Mouse (Mus musculus) left cerebral cortex, adult 11 months (tissue): ENCODE data around the gene Arhgap10.

Experiments
- DNase-seq: peaks from one replicate; pipeline ENCODE4 v3.0.0; 2022; ENCODE audit warnings: low spot score

Gene Arhgap10

DNA sequence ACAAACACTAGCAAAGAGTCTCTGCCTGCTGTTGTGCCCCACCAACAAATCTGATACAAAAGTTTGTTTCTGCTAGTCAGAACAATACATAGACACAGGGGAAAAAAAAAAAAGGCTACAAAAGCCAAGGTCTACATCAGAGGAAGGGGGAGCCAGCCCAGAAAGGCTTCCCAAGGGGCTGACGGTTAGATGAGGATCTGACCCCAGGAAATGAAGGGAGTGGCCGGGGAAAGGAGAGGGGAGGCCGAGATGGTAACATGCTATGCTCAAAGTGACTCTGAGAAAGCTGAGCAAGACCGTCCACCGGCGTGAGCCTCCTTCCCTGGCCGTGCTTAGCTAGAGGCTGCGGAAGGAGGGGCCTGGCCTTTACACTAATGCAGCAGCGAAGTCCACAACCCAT, 76.8 kb downstream of the Arhgap10 start:
- no peak for DNase-seq

GRCm38 (mm10) chr8:77440324-77440880, 77.4 kb downstream of the Arhgap10 start:
- no peak for DNase-seq

DNA sequence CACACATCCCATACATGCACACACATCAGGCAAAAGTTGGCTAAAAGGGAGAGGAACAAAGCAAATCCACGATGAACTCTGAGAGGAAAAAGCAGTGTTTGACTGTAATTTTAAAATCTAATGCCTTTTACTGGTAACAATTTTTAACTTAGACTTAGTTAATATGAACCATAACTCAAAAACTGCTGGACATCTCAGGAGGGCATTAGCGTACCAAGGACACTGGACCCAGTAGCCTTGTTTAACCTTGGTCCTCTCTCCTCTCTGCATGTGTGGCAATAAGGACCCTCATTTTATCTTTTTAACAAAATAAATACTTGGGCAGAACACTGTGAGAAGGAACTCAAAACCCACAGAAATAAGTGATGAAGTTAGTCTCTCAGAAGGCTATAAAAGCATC, 78.1 kb downstream of the Arhgap10 start:
- no peak for DNase-seq

GRCm38 (mm10) chr8:77437807-77438493, 79.8 kb downstream of the Arhgap10 start:
- no peak for DNase-seq

GRCm38 (mm10) chr8:77436013-77436990, 81.5 kb downstream of the Arhgap10 start:
- DNase-seq: no peak

DNA sequence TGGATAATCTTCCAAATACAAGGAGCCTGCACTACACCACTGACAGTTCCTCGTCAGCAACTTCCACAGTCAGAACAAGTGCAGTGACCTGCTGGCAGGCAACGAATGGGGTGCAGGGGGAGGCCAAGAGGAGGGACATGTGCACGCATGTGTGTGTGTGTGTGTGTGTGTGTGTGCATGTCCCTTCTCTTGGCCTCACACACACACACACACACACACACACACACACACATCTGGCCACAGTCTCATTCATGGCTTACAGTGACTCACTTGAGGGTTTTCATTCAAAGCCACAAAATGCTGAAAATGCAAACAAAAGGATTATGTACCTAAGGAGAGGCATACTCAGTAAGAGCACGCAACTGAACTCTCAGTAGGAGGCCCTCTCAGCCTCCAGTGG, 84.5 kb downstream of the Arhgap10 start:
- DNase-seq: no peak

DNA sequence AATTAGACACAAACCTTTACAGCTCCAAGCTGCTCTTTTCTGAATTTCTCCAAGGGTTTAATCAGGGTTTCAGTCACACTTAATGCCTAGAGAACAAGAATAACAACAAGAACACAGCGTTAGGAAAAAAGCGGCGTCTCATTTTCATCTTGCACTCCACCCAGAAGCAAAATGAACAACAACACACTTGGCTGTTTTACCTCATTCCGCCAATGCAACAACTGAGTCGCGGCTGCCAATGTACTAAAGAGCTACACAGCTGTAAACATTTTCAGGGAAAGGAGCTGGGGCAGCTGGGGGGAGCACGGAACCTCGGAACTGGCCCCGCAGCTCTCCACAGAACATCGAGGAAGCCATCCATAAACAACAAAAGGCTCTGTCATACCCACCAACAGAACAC, 85.0 kb downstream of the Arhgap10 start:
- no peak for DNase-seq

DNA sequence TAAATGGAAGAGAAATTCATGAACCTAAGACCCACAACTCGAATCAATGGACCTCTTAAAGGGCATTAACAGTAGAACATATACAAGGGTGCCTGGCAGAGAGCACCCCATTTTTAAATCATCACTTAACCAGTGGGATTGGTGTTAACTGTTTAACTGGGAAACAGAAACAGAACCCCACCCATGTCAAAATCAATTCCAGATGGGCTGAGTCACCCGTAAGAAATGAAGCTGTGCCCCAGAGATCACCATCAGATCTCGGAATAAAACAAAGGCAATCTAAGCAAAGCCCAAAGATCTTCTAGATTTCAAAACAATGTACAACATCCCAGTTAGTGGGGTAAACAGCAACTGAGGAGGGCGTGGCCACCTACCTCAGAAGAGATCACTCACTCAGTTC, 89.3 kb downstream of the Arhgap10 start:
- no peak for DNase-seq

DNA sequence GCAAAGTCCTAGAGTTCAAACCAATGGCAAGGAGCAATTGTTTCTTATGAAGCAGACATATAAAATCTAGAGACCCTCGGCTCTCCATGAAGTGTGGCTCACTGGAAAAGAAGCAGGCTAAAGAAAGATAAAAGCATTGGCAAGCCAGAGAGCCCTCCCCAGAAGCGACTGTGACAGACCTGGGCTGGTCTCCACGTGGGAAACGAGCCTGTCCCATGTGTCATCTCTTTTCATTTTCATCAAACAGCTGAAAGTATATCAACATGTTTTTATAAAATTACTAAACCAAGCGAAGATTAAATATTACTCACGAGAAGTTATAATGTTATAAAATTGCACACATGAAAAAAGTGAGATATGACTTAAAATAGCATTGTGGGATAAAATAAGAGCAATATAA, 89.7 kb downstream of the Arhgap10 start:
- no peak for DNase-seq

DNA sequence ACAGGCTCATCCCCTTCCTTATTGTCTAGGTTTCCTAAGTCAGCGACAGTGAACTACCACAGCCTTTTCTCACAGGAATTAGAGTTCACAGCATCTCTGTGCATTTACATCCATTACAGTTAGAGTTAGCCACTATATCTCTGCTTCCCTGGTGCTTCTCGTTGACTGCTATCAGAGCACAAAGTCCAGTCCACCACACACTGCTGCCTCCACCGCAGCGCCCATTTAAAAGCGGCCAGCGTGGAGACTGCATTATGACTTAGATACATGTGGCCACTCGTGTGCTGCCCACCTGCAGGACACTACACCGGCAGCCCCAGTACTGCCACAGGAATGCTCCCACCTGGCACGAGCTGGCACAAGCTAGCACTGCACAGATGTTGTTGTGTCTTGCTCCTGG, 90.3 kb downstream of the Arhgap10 start:
- no peak for DNase-seq

- DNase-seq: peak; percentile 47
These were observed 93.9 kb downstream of the Arhgap10 start for GRCm38 (mm10) chr8:77423850-77424249.

GRCm38 (mm10) chr8:77422632-77423252, 95.0 kb downstream of the Arhgap10 start:
- DNase-seq: no peak

DNA sequence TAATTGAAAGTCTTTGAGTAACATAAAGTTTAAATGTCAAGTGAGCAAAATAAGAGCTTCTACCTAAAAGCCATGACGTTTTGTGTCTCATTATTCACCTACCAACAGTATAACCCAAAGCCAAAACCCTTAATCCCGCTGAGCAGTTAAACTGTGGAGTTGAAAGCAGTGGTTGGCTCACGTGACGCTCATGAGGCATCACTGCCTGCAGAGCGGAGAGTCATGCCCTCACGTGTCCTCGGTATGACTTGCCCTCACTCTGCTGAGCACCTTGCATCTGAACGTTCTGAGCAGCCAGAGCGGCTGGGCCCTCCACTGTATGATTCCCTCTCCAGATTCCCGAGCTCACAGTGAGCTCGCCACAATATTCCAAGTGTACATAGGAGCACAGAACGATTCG, 96.2 kb downstream of the Arhgap10 start:
- DNase-seq: no peak

GRCm38 (mm10) chr8:77419731-77420130, 98.0 kb downstream of the Arhgap10 start:
- DNase-seq: peak; percentile 59

GRCm38 (mm10) chr8:77416738-77417137, 101.0 kb downstream of the Arhgap10 start:
- DNase-seq: no peak

DNA sequence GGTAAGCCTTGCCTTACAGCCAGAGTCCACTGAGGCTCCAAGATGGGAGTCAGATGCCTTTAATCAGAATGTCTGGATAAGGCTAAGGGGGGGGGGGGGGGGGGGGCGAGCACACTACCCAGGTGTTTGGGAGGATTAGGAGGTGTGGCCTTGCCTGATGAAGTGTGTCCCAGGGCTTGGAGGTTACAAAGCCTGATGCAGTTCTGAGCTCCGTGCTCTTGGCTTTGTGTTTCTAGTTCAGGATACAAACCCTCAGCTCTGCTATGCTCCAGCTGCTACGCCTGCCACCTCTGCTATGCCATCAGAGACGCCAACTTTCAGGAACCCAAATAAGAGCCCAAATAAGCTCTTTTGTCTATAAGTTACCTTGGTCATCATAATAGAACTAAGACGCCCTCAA, 101.7 kb downstream of the Arhgap10 start:
- DNase-seq: no peak

DNA sequence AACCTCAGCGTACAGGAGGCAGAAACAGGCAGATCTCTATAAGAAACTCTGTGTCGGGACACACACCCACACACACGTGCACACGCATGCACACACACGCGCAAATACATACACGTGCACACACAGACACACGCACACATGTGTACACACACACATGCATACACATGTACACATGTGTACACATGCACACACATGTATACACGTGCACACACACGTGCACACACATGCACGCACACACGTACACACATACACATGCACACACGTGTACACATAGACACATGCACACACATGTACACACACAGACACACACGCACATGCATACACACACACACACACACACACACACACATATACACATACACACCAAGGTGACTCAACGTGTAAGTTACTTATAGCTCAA, 106.5 kb downstream of the Arhgap10 start:
- DNase-seq: no peak

DNA sequence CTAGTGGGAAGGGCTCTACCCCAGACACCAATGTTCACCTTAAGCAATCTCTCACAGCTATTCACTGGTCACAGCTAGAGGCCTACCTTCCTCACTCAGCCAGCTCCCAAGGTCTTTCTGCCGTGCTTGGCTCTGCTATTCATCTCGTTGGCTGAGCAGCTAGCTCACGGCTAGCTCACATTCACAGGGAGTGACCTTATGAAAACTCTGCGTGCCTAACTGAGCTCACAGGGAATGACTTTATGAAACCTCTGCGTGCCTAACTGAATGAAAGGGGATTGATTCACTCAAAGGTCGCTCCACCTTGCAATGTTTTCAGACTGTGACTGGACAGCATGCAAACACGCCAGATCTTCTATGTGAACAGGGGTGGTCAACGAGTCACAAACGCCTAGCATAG, 107.4 kb downstream of the Arhgap10 start:
- no peak for DNase-seq

DNA sequence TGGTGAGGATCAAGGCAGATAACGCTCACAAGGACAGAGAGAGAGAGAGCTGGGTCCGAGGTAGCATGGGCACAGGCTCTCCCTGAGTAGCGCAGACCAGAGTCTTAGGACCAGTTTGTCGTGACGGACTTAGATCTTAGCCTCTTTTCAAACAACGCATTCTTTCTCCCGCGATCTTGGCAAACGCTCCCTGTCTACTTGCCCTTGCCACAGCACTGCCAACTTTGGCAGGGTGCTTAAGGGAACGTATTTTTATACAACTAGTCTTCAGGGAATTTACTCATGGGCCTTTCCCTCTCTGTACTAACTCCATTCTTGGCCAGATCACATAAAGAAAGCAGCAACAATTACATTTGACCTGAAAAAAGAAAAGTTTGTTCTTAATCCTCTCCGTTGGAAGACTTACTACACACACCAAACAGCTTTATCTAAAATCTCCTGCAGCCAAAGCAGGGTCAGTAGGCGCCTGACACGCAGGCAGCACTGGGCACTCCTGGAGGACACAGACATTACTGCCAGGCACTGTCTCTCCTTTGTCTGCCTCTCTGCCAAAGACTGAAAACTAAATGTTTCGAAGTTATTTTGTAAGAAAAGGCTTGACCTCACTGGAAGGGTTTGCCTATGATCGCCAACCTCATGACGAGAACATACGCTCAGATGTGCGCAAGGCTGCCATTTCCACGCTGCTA, 109.1 kb downstream of the Arhgap10 start:
- no peak for DNase-seq

DNA sequence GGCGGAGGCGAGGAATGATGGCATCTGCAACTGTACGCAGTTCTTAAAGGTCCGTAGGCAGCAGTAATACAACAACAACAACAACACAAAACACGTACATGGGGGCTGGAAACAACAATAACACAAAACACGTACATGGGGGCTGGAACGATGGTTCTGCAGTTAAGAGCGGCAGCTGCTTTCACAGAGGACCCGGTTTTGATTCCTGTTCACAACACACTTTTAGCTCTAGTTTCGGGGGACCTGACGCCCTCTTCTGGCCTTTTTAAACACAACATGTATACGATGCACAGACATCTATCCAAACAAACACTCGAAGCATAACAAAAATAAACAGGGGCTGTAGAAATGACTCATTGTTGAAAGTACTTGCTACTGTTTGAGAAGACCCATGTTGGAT, 110.9 kb downstream of the Arhgap10 start:
- DNase-seq: no peak

- DNase-seq: no peak
These were observed 111.3 kb downstream of the Arhgap10 start for GRCm38 (mm10) chr8:77406444-77406843.

- DNase-seq: no peak
These were observed 113.7 kb downstream of the Arhgap10 start for GRCm38 (mm10) chr8:77404017-77404416.
